Mouse (Mus musculus) megakaryocyte, embryonic 14.5 days (primary cell): ENCODE measurements around the gene Upf3b.

Experiments used
- FLI1 ChIP-seq: IDR thresholded peaks from 2 replicates; pipeline ENCODE4 v1.6.1; 2012; ENCODE audit warnings: low read length, inconsistent platforms, mixed read lengths
- GATA1 ChIP-seq: IDR thresholded peaks from 3 replicates; pipeline ENCODE4 v1.6.1; 2012; ENCODE audit warnings: mixed read lengths, low read length, inconsistent platforms, borderline replicate concordance

- no peak for TF ChIP-seq GATA1
- no peak for TF ChIP-seq FLI1
Measured at GRCm38 (mm10) chrX:37088778-37089177, 21.3 kb downstream of the Upf3b start.
